In the genomic region with DNA sequence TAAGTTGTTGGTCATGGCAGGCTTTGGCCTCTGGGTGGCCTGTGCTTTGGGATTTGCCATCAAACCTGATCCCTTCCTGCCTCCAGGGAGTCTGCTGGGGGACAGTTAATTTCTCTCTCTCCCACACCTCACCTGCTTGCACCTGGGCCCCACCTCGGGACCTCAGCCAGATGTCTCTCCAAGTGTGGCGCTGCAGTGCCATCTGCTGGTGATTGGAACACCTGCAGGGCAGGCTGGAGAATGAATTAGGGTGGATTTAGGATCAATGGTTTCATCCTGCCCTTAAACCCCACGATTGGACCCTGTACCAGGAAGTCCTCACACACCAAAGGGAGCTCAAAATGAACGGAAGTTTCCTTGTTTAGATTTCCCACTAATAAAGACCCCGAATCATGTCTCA, we compare ENCODE assay signal across 9 mouse cellular contexts. TPM values are rescaled to one million over a fixed set of nuclear protein-coding genes. Genes with fewer than 3 reads are reported as not detected.
A peak's percentile ranks its signal among the peaks of the same experiment; 100 is the strongest.
DNase-seq lines count a peak whose midpoint lies in the region; ATAC-seq and TF ChIP-seq lines count a peak whose summit lies in the region.
"Had no signal": no experiment of that assay in that cellular context is flagged by ENCODE, and none has a peak within 500 bp of the region (broad histone marks: within the 10 kb centered on the region; RNA-seq: fewer than 3 reads in every experiment).

No protein-coding gene starts in this region.

- no peaks in the 10 kb centered on the region for H3K4me1 ChIP-seq in liver, embryonic 12.5 days
- H3K4me1 ChIP-seq in forebrain, postnatal 0 days (ENCODE audit: insufficient read depth): peaks cover 15% of the 10 kb centered on the region; the same call in 1 of the 2 replicates
- no peaks in the 10 kb centered on the region; the same call in 1 of the 2 replicates for H3K4me1 ChIP-seq in intestine, embryonic 16.5 days (ENCODE audit: control insufficient read depth, insufficient read depth, low read length)
- 0 out of 2 replicates have a peak, but pooled peaks cover 7% of the 10 kb centered on the region for H3K4me1 ChIP-seq in limb, embryonic 13.5 days

- no peak overlapping the region for H3K4me2 ChIP-seq in liver, embryonic 12.5 days
- no peak overlapping the region for H3K4me2 ChIP-seq in forebrain, postnatal 0 days (ENCODE audit: low read depth)
- no peak overlapping the region for H3K4me2 ChIP-seq in intestine, embryonic 16.5 days (ENCODE audit: low read depth, low read length)
- H3K4me2 ChIP-seq in limb, embryonic 13.5 days (replicated peaks): no peak overlapping the region

- H3K27ac ChIP-seq in liver, embryonic 12.5 days: no peak overlapping the region
- no peak overlapping the region for H3K27ac ChIP-seq in forebrain, postnatal 0 days (ENCODE audit: low read depth, low read length)
- no peak overlapping the region for H3K27ac ChIP-seq in intestine, embryonic 16.5 days (ENCODE audit: low read length)
- no peak overlapping the region for H3K27ac ChIP-seq in limb, embryonic 13.5 days

- WGBS in liver, embryonic 12.5 days (ENCODE audit: insufficient replicate concordance): 5% methylated on average over 5 of the region's 5 CpGs
- WGBS in forebrain, postnatal 0 days: 15% methylated on average over 5 of the region's 5 CpGs
- 9% methylated on average over 5 of the region's 5 CpGs for WGBS in intestine, embryonic 16.5 days
- 12% methylated on average over 5 of the region's 5 CpGs for WGBS in limb, embryonic 13.5 days

- DNase-seq in liver: peak; percentile 50
- peak; percentile 28 for DNase-seq in cerebellum, adult 11-12 months
- peak; percentile 71 for DNase-seq in forebrain, postnatal 0 days
- DNase-seq in naive thymus-derived CD4-positive, alpha-beta T cell, adult 2 months (ENCODE audit: low read depth): peak; percentile 67
- DNase-seq in splenic B cell, adult 2 months (ENCODE audit: low read depth, low spot score): peak; percentile 69

- peak; percentile 92 for TF ChIP-seq CTCF in forebrain, postnatal 0 days (IDR thresholded peaks at IDR 0.05; ENCODE audit: low read depth)

- H3K4me3 ChIP-seq in liver, embryonic 12.5 days: no peak overlapping the region
- no peak overlapping the region for H3K4me3 ChIP-seq in forebrain, postnatal 0 days (ENCODE audit: low read depth, low read length)
- no peak overlapping the region for H3K4me3 ChIP-seq in intestine, embryonic 16.5 days (ENCODE audit: low read length)
- no peak overlapping the region for H3K4me3 ChIP-seq in limb, embryonic 13.5 days
- H3K4me3 ChIP-seq: erythroblast, embryonic 14.5 days had no signal

- H3K36me3 ChIP-seq in liver, embryonic 12.5 days: no peaks in the 10 kb centered on the region
- H3K36me3 ChIP-seq in forebrain, postnatal 0 days (ENCODE audit: insufficient read depth): no peaks in the 10 kb centered on the region
- no peaks in the 10 kb centered on the region for H3K36me3 ChIP-seq in intestine, embryonic 16.5 days (ENCODE audit: control insufficient read depth, insufficient read depth, low read length)
- no peaks in the 10 kb centered on the region for H3K36me3 ChIP-seq in limb, embryonic 13.5 days
- H3K36me3 ChIP-seq in splenic B cell, adult 2 months (ENCODE audit: control insufficient read depth, insufficient read depth, low read length, poor library complexity, severe bottlenecking): no peaks in the 10 kb centered on the region

- H3K27me3 ChIP-seq in liver, embryonic 12.5 days (replicated peaks): peaks cover 2% of the 10 kb centered on the region; the same call in 1 of the 2 replicates
- H3K27me3 ChIP-seq in forebrain, postnatal 0 days (ENCODE audit: insufficient read depth, low read length): no peaks in the 10 kb centered on the region
- no peaks in the 10 kb centered on the region for H3K27me3 ChIP-seq in intestine, embryonic 16.5 days (replicated peaks; ENCODE audit: control insufficient read depth, insufficient read depth, low read length)
- H3K27me3 ChIP-seq in limb, embryonic 13.5 days: 0 out of 2 replicates have a peak, but pooled peaks cover 3% of the 10 kb centered on the region
- H3K27me3 ChIP-seq in splenic B cell, adult 2 months (ENCODE audit: control insufficient read depth, insufficient read depth, low read length, poor library complexity, severe bottlenecking): no peaks in the 10 kb centered on the region

- no peak for ATAC-seq in liver, embryonic 12.5 days
- 0 out of 2 replicates have a peak, but pooled peaks have one; percentile 15 for ATAC-seq in forebrain, postnatal 0 days
- ATAC-seq in intestine, embryonic 16.5 days: peak; percentile 64
- peak; percentile 64; the same call in 1 of the 2 replicates for ATAC-seq in limb, embryonic 13.5 days (ENCODE audit: low FRiP score, low read depth)

- no peaks in the 10 kb centered on the region for H3K9me3 ChIP-seq in liver, embryonic 12.5 days (replicated peaks)
- no peaks in the 10 kb centered on the region for H3K9me3 ChIP-seq in forebrain, postnatal 0 days (ENCODE audit: low read length)
- H3K9me3 ChIP-seq in intestine, embryonic 16.5 days (ENCODE audit: control insufficient read depth, low read length): no peaks in the 10 kb centered on the region
- no peaks in the 10 kb centered on the region for H3K9me3 ChIP-seq in limb, embryonic 13.5 days

- H3K9ac ChIP-seq in liver, embryonic 12.5 days: no peak overlapping the region
- no peak overlapping the region for H3K9ac ChIP-seq in forebrain, postnatal 0 days
- no peak overlapping the region for H3K9ac ChIP-seq in intestine, embryonic 16.5 days (ENCODE audit: low read depth, low read length)
- no peak overlapping the region for H3K9ac ChIP-seq in limb, embryonic 13.5 days

RNA-seq across cellular contexts. Expression of a gene that starts 33.1 kb away (rescaled TPM):
- polyA plus RNA-seq in liver, embryonic 12.5 days (2016; fragmentation: Nextera tagmentation; extraction: Ambion mirVana): 8.3 and 8.9 TPM in 2 replicates
- 28.6 and 30.9 TPM in 2 replicates for total RNA-seq in forebrain, postnatal 0 days (2014; rRNA removed)
- 31.7 and 33.5 TPM in 2 replicates for polyA plus RNA-seq in forebrain, postnatal 0 days (2015; fragmentation: Nextera tagmentation; extraction: Ambion mirVana)
- 80.5 and 86.6 TPM in 2 replicates for polyA plus RNA-seq in intestine, embryonic 16.5 days (2015; fragmentation: Nextera tagmentation; extraction: Ambion mirVana)
- 51.2 and 52.2 TPM in 2 replicates for polyA plus RNA-seq in limb, embryonic 13.5 days (2015; fragmentation: Nextera tagmentation; extraction: Ambion mirVana)

RNA-seq across cellular contexts. Expression of a gene that starts 39.0 kb away (rescaled TPM):
- polyA plus RNA-seq in liver, embryonic 12.5 days (2016; fragmentation: Nextera tagmentation; extraction: Ambion mirVana): 27.6 and 28.7 TPM in 2 replicates
- 100 and 124 TPM in 2 replicates for total RNA-seq in forebrain, postnatal 0 days (2014; rRNA removed)
- 88.8 and 100 TPM in 2 replicates for polyA plus RNA-seq in forebrain, postnatal 0 days (2015; fragmentation: Nextera tagmentation; extraction: Ambion mirVana)
- 32.8 and 33.0 TPM in 2 replicates for polyA plus RNA-seq in intestine, embryonic 16.5 days (2015; fragmentation: Nextera tagmentation; extraction: Ambion mirVana)
- polyA plus RNA-seq in limb, embryonic 13.5 days (2015; fragmentation: Nextera tagmentation; extraction: Ambion mirVana): 40.1 and 40.8 TPM in 2 replicates
